Mouse (Mus musculus): Measurements from ENCODE around the gene Ikzf4. TPM values are rescaled to one million over a fixed set of nuclear protein-coding genes. Genes with fewer than 3 reads are reported as not detected.

The Ikzf4 gene
- total and polyA plus RNA-seq, 3 experiments: 0.03 TPM; not detected in 2

- TF ChIP-seq SMC3 (IDR thresholded peaks at IDR 0.05; ENCODE audit: low read depth, low read length) (peak; percentile 70), RAD21 (IDR thresholded peaks at IDR 0.05; ENCODE audit: low read depth, low read length) (peak; percentile 88), GATA1 (IDR thresholded peaks at IDR 0.05; ENCODE audit: low read depth, low read length) (no peak), SIN3A (IDR thresholded peaks at IDR 0.05; ENCODE audit: low read length) (peak; percentile 63; the same call in 1 of the 2 replicates), MYC (IDR thresholded peaks at IDR 0.05; ENCODE audit: low read depth, low read length) (peak; percentile 3; the same call in 1 of the 2 replicates), ZC3H11A (IDR thresholded peaks at IDR 0.05; ENCODE audit: low read depth, low read length) (peak; percentile 54; the same call in 1 of the 2 replicates), MXI1 (IDR thresholded peaks at IDR 0.05; ENCODE audit: low read depth, low read length) (peak; percentile 13; the same call in 1 of the 2 replicates), CTCF (IDR thresholded peaks at IDR 0.05 in 2 of 3, conservative IDR thresholded peaks at IDR 0.05 in 1 of 3; ENCODE audit: control insufficient read depth in 1 of 3, insufficient read depth in 1 of 3, low read depth in 2 of 3, low read length in 3 of 3, poor library complexity in 1 of 3, severe bottlenecking in 1 of 3) (peak; percentile 81 to 96 (median 93)), ZKSCAN1 (IDR thresholded peaks at IDR 0.05; ENCODE audit: low read depth, low read length) (no peak), EP300 (IDR thresholded peaks at IDR 0.05; ENCODE audit: low read depth in 1 of 2, low read length in 2 of 2) (no peak), TBP (IDR thresholded peaks at IDR 0.05; ENCODE audit: low read depth, low read length) (0 out of 2 replicates have a peak, but pooled peaks have one; percentile 31)
- no peaks in the 10 kb centered on the region for H3K27me3 ChIP-seq (ENCODE audit: control insufficient read depth in 1 of 2, insufficient read depth in 2 of 2, low read length in 2 of 2)
- H3K27ac ChIP-seq (ENCODE audit: control insufficient read depth, low read depth, low read length): no peak overlapping the region
- H3K79me2 ChIP-seq (ENCODE audit: control insufficient read depth, insufficient read depth, low read length, poor library complexity): no peaks in the 10 kb centered on the region
- H3K4me1 ChIP-seq (ENCODE audit: control insufficient read depth in 1 of 2, insufficient read depth in 2 of 2, low read length in 2 of 2): peaks cover 5 to 16% of the 10 kb centered on the region in 2 experiments; a peak in 3 of 4 replicates
- peak overlapping the region; percentile 51 to 56 for H3K4me3 ChIP-seq (ENCODE audit: control insufficient read depth in 1 of 2, insufficient read depth in 1 of 2, low read depth in 2 of 2, low read length in 2 of 2)
- H3K9ac ChIP-seq (ENCODE audit: control insufficient read depth, low read depth, low read length, poor library complexity, severe bottlenecking): peak overlapping the region; percentile 49
- DNase-seq (ENCODE audit: low read depth, low spot score): peak; percentile 94
- H3K9me3 ChIP-seq (replicated peaks; ENCODE audit: insufficient read depth, low read length): no peaks in the 10 kb centered on the region
- peaks cover 0 to 14% of the 10 kb centered on the region in 2 experiments; a peak in 2 of 4 replicates for H3K36me3 ChIP-seq (ENCODE audit: control insufficient read depth in 1 of 2, insufficient read depth in 2 of 2, low read length in 2 of 2)
Measured at GRCm38 (mm10) chr10:128612433-128613153, 33.2 kb downstream of the Ikzf4 start.

GRCm38 (mm10) chr10:128606483-128606882 is 39.3 kb downstream of the Ikzf4 start:
- no peak overlapping the region for H3K9ac ChIP-seq (ENCODE audit: control insufficient read depth, low read depth, low read length, poor library complexity, severe bottlenecking)
- no peaks in the 10 kb centered on the region for H3K9me3 ChIP-seq (replicated peaks; ENCODE audit: insufficient read depth, low read length)
- no peak overlapping the region for H3K4me3 ChIP-seq (ENCODE audit: control insufficient read depth in 1 of 2, insufficient read depth in 1 of 2, low read depth in 2 of 2, low read length in 2 of 2)
- DNase-seq (ENCODE audit: low read depth, low spot score): no peak
- TF ChIP-seq KAT2A (conservative IDR thresholded peaks at IDR 0.05; ENCODE audit: low read depth, low read length): no peak
- no peak for TF ChIP-seq ELF1 (IDR thresholded peaks at IDR 0.05; ENCODE audit: low read depth, low read length)
- TF ChIP-seq TCF12 (IDR thresholded peaks at IDR 0.05; ENCODE audit: low read depth, low read length): no peak
- no peak for TF ChIP-seq ZC3H11A (IDR thresholded peaks at IDR 0.05; ENCODE audit: low read depth, low read length)
- no peak for TF ChIP-seq RCOR1 (IDR thresholded peaks at IDR 0.05; ENCODE audit: low read depth, low read length)
- TF ChIP-seq USF1 (IDR thresholded peaks at IDR 0.05; ENCODE audit: low read depth, low read length): no peak
- TF ChIP-seq ETS1 (IDR thresholded peaks at IDR 0.05; ENCODE audit: low read depth, low read length): no peak
- TF ChIP-seq ZKSCAN1 (IDR thresholded peaks at IDR 0.05; ENCODE audit: low read depth, low read length): no peak
- no peak for TF ChIP-seq MAFK (IDR thresholded peaks at IDR 0.05; ENCODE audit: borderline replicate concordance, low read depth, low read length)
- no peak for TF ChIP-seq SIN3A (IDR thresholded peaks at IDR 0.05; ENCODE audit: low read length)
- no peak for TF ChIP-seq RAD21 (IDR thresholded peaks at IDR 0.05; ENCODE audit: low read depth, low read length)
- TF ChIP-seq E2F4 (IDR thresholded peaks at IDR 0.05; ENCODE audit: borderline replicate concordance, low read depth, low read length): no peak
- no peak for TF ChIP-seq JUND (IDR thresholded peaks at IDR 0.05; ENCODE audit: low read depth, low read length)
- TF ChIP-seq MYC (IDR thresholded peaks at IDR 0.05; ENCODE audit: low read depth, low read length): no peak
- TF ChIP-seq EP300 (IDR thresholded peaks at IDR 0.05; ENCODE audit: low read depth in 1 of 2, low read length in 2 of 2): no peak
- no peak for TF ChIP-seq CHD2 (IDR thresholded peaks at IDR 0.05; ENCODE audit: low read length)
- no peak for TF ChIP-seq TAL1 (IDR thresholded peaks at IDR 0.05; ENCODE audit: low read length)
- TF ChIP-seq NELFE (IDR thresholded peaks at IDR 0.05; ENCODE audit: low read depth, low read length): no peak
- TF ChIP-seq ZMIZ1 (IDR thresholded peaks at IDR 0.05; ENCODE audit: low read depth, low read length): no peak
- TF ChIP-seq MAZ (IDR thresholded peaks at IDR 0.05; ENCODE audit: low read depth, low read length): no peak
- H3K27ac ChIP-seq (ENCODE audit: control insufficient read depth, low read depth, low read length): no peak overlapping the region
- H3K36me3 ChIP-seq (ENCODE audit: control insufficient read depth in 1 of 2, insufficient read depth in 2 of 2, low read length in 2 of 2): peaks cover 0 to 10% of the 10 kb centered on the region in 2 experiments; a peak in 2 of 4 replicates
- H3K27me3 ChIP-seq (ENCODE audit: control insufficient read depth in 1 of 2, insufficient read depth in 2 of 2, low read length in 2 of 2): no peaks in the 10 kb centered on the region
- H3K4me1 ChIP-seq (ENCODE audit: control insufficient read depth in 1 of 2, insufficient read depth in 2 of 2, low read length in 2 of 2): peaks cover 5 to 13% of the 10 kb centered on the region in 2 experiments; a peak in 3 of 4 replicates
- no peaks in the 10 kb centered on the region for H3K79me2 ChIP-seq (ENCODE audit: control insufficient read depth, insufficient read depth, low read length, poor library complexity)
